Comparison of ENCODE assay signal across 8 mouse cellular contexts in the genomic region with DNA sequence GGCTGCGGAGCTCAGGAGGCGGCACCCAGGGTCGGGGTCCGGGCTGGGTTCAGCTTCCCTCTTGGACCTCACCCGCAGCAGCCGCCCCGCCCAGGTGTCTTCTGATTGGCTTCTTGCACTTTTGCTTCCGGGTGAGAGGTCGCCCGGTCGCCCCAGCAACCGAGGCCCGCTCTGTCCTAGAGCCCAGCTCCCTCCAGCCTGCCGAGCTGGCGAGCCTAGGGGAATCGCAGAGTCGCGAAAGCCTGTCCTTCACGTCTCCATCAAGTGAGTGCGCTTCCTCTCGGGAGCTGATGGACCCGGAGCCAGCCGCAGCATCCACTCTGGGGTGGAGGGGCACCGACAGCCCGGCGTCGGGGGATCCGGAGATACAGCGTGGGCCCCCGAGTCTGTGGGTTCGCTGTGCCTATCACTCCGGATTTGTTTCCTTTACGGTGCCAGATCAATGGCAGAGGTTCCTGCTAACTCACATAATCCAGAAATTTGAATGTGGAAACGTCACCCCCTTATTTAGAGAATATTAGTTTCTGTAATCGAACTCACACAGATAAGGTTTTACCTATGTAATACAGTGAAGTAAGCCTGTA. TPM values are rescaled to one million over a fixed set of nuclear protein-coding genes. Genes with fewer than 3 reads are reported as not detected.
A peak's percentile ranks its signal among the peaks of the same experiment; 100 is the strongest.
DNase-seq lines count a peak whose midpoint lies in the region; ATAC-seq lines count a peak whose summit lies in the region.

A gene (plus strand): TSS at position 130 of the 584 bp plus-strand sequence.
A gene (minus strand): TSS at position 403 of the 584 bp plus-strand sequence.

- H3K27me3 ChIP-seq in heart, embryonic 14.5 days (ENCODE audit: control insufficient read depth, insufficient read depth, low read length), result no peaks in the 10 kb centered on the region
- H3K27me3 ChIP-seq in liver, embryonic 13.5 days, result no peaks in the 10 kb centered on the region
- H3K27me3 ChIP-seq in stomach, embryonic 16.5 days (ENCODE audit: control insufficient read depth, insufficient read depth, low read length), result no peaks in the 10 kb centered on the region

- H3K36me3 ChIP-seq in heart, embryonic 14.5 days (ENCODE audit: control insufficient read depth, insufficient read depth, low read length), result no peaks in the 10 kb centered on the region
- H3K36me3 ChIP-seq in liver, embryonic 13.5 days, result no peaks in the 10 kb centered on the region
- no peaks in the 10 kb centered on the region for H3K36me3 ChIP-seq in stomach, embryonic 16.5 days (ENCODE audit: control insufficient read depth, insufficient read depth, low read length)

- under 1% methylated on average over 35 of the region's 35 CpGs for WGBS in heart, embryonic 14.5 days
- under 1% methylated on average over 35 of the region's 35 CpGs for WGBS in liver, embryonic 13.5 days (ENCODE audit: insufficient replicate concordance)
- under 1% methylated on average over 35 of the region's 35 CpGs for WGBS in stomach, embryonic 16.5 days

- ATAC-seq in erythroid progenitor cell, adult 5-6 weeks (replicated peaks; ENCODE audit: low FRiP score, poor library complexity, severe bottlenecking), result peak; percentile 100
- ATAC-seq in heart, embryonic 14.5 days (ENCODE audit: insufficient number of reproducible peaks, insufficient read depth, low FRiP score, low read depth), result peak; percentile 95
- peak; percentile 99 for ATAC-seq in liver, embryonic 13.5 days (ENCODE audit: low read depth)
- ATAC-seq in stomach, embryonic 16.5 days (ENCODE audit: insufficient read depth, low FRiP score), result peak; percentile 99

- peak within 1 kb of the TSS; percentile 75 to 84 for H3K27ac ChIP-seq in heart, embryonic 14.5 days (replicated peaks in 1 of 2; ENCODE audit: control insufficient read depth in 1 of 2, insufficient read depth in 1 of 2, low read depth in 2 of 2, low read length in 2 of 2)
- H3K27ac ChIP-seq in liver, embryonic 13.5 days, result peak within 1 kb of the TSS; percentile 62
- H3K27ac ChIP-seq in stomach, embryonic 16.5 days (ENCODE audit: low read length), result peak within 1 kb of the TSS; percentile 77

- peaks cover 2 to 6% of the 10 kb centered on the region in 2 experiments; a peak in 3 of 4 replicates for H3K4me1 ChIP-seq in heart, embryonic 14.5 days (ENCODE audit: control insufficient read depth in 2 of 2, insufficient read depth in 2 of 2, low read length in 2 of 2)
- H3K4me1 ChIP-seq in liver, embryonic 13.5 days (replicated peaks), result peaks cover 19% of the 10 kb centered on the region
- H3K4me1 ChIP-seq in stomach, embryonic 16.5 days (ENCODE audit: control insufficient read depth, insufficient read depth, low read length), result peaks cover 11% of the 10 kb centered on the region; the same call in 1 of the 2 replicates

- no peaks in the 10 kb centered on the region for H3K9me3 ChIP-seq in heart, embryonic 14.5 days (ENCODE audit: control insufficient read depth, low read length)
- H3K9me3 ChIP-seq in liver, embryonic 13.5 days (replicated peaks), result no peaks in the 10 kb centered on the region
- no peaks in the 10 kb centered on the region for H3K9me3 ChIP-seq in stomach, embryonic 16.5 days (replicated peaks; ENCODE audit: control insufficient read depth, low read length)

- H3K9ac ChIP-seq in heart, embryonic 14.5 days (ENCODE audit: low read length), result peak within 1 kb of the TSS; percentile 87
- H3K9ac ChIP-seq in liver, embryonic 13.5 days, result peak within 1 kb of the TSS; percentile 84
- H3K9ac ChIP-seq in stomach, embryonic 16.5 days (ENCODE audit: low read length), result peak within 1 kb of the TSS; percentile 96

- H3K4me3 ChIP-seq in heart, embryonic 14.5 days (ENCODE audit: control insufficient read depth in 1 of 2, insufficient read depth in 1 of 2, low read depth in 1 of 2, low read length in 2 of 2), result peak within 1 kb of the TSS; percentile 89 to 96
- peak within 1 kb of the TSS; percentile 82 for H3K4me3 ChIP-seq in liver, embryonic 13.5 days (replicated peaks)
- peak within 1 kb of the TSS; percentile 98 for H3K4me3 ChIP-seq in stomach, embryonic 16.5 days (replicated peaks; ENCODE audit: low read length)

- peak; percentile 94 for DNase-seq in CD4-positive helper T cell, adult 2 months (ENCODE audit: low read depth, low spot score)
- DNase-seq in brain, embryonic 18.5 days (ENCODE audit: low read depth, low spot score), result peak; percentile 90
- DNase-seq in kidney, postnatal 14 days, result peak; percentile 99
- peak; percentile 95 for DNase-seq in liver, embryonic 13.5 days
- DNase-seq in neural tube, embryonic 10.5 days (ENCODE audit: extremely low spot score, low spot score), result peak; percentile 96

- H3K4me2 ChIP-seq in heart, embryonic 14.5 days (ENCODE audit: low read length), result peak within 1 kb of the TSS; percentile 85
- peak within 1 kb of the TSS; percentile 84 for H3K4me2 ChIP-seq in liver, embryonic 13.5 days
- H3K4me2 ChIP-seq in stomach, embryonic 16.5 days (ENCODE audit: low read depth, low read length), result peak within 1 kb of the TSS; percentile 76

RNA-seq across cellular contexts. Expression of the first gene that starts in this region (rescaled TPM):
- 3.8 and 13.3 TPM in 2 replicates for total RNA-seq in erythroid progenitor cell, adult 5-6 weeks (2015; ENCODE audit: low replicate concordance)
- 5.1 and 8.5 TPM in 2 replicates for total RNA-seq in erythroid progenitor cell, adult 5-6 weeks (2017; ENCODE audit: low replicate concordance)
- polyA plus RNA-seq in heart, embryonic 14.5 days (2014; fragmentation: Nextera tagmentation; extraction: Ambion mirVana), result 31.3 and 32.1 TPM in 2 replicates
- polyA plus RNA-seq in liver, embryonic 13.5 days (2015; fragmentation: Nextera tagmentation; extraction: Ambion mirVana), result 9.9 and 13.6 TPM in 2 replicates
- 18.5 and 20.8 TPM in 2 replicates for polyA plus RNA-seq in stomach, embryonic 16.5 days (2015; fragmentation: Nextera tagmentation; extraction: Ambion mirVana)

RNA-seq across cellular contexts. Expression of the second gene that starts in this region (rescaled TPM):
- total RNA-seq in erythroid progenitor cell, adult 5-6 weeks (2015; ENCODE audit: low replicate concordance), result 2.5 and 4.0 TPM in 2 replicates
- 1.9 and 2.7 TPM in 2 replicates for total RNA-seq in erythroid progenitor cell, adult 5-6 weeks (2017; ENCODE audit: low replicate concordance)
- 8.5 and 8.9 TPM in 2 replicates for polyA plus RNA-seq in heart, embryonic 14.5 days (2014; fragmentation: Nextera tagmentation; extraction: Ambion mirVana)
- polyA plus RNA-seq in liver, embryonic 13.5 days (2015; fragmentation: Nextera tagmentation; extraction: Ambion mirVana), result 3.4 and 4.6 TPM in 2 replicates
- polyA plus RNA-seq in stomach, embryonic 16.5 days (2015; fragmentation: Nextera tagmentation; extraction: Ambion mirVana), result 14.5 and 15.6 TPM in 2 replicates

Comparison
In these comparisons a context has a peak if more than half of its experiments do, and no peak if none do; other contexts are left out.
1. Peak in every context shown above with its lines: DNase-seq, ATAC-seq, H3K4me3 ChIP-seq and H3K27ac ChIP-seq.